Mouse (Mus musculus): ENCODE results near the gene Prss56. TPM values are rescaled to one million over a fixed set of nuclear protein-coding genes. Genes with fewer than 3 reads are reported as not detected.
A peak's percentile ranks its signal among the peaks of the same experiment; 100 is the strongest.

Gene Prss56
- 0.05 and 0.08 TPM in 2 replicates for polyA plus RNA-seq (2015; fragmentation: Nextera tagmentation; extraction: Ambion mirVana)

DNA sequence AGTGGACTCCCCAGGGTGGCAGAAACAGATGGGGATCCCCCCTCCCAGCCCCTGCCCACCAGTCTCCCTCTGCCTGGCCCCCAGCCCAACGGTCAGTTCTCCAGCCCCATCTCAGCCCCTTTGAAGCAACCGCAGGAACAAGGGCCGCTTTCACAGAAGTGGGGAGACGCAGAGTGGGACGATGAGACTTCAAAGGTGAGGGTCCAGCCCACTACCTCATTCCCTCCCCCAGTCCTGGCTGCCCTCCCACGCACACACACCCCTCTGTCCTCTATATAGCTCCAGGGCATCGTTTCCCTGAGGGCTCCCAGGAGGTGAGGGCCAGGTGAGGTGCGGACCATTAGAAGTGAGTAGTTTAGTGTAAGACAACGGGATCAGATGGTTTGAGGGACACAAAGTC, at the start of gene Prss56:
Gene Prss56, plus strand, starts transcription at position 301 of the 400 bp plus-strand sequence.
- H3K4me3 ChIP-seq: no peak within 1 kb of the TSS
- H3K27ac ChIP-seq: no peak within 1 kb of the TSS
- ATAC-seq (replicated peaks; ENCODE audit: insufficient number of reproducible peaks, insufficient read depth, low FRiP score, low read depth): no peak
- peaks cover 83% of the 10 kb centered on the region for H3K27me3 ChIP-seq
- 50% methylated on average over 9 of the region's 9 CpGs for WGBS
- H3K9ac ChIP-seq: no peak within 1 kb of the TSS
- no peaks in the 10 kb centered on the region for H3K9me3 ChIP-seq (replicated peaks)
- H3K4me1 ChIP-seq (replicated peaks): peaks cover 23% of the 10 kb centered on the region
- no peak within 1 kb of the TSS for H3K4me2 ChIP-seq
- no peaks in the 10 kb centered on the region for H3K36me3 ChIP-seq

DNA sequence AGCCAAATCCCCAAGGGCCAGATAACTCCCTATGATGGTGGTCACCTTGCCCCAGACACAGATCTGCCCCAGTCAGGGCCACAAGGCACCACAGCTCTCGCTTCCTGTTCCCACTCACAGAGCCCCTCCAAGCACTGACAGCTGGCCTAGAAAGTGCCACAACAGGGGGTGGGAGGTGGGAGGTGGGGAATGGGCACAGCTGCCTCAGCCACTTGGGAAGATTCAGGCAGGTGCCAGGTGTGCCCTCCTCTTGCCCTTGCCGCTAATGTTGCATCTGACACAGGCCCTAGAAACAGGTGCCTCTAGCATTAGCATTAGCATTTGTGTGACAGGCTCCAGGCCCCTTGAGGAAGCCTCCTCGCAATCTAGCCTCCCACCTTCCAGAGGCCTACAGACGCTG, 41.6 kb upstream of the Prss56 start:
- no peak for ATAC-seq (replicated peaks; ENCODE audit: insufficient number of reproducible peaks, insufficient read depth, low FRiP score, low read depth)
- WGBS: 79% methylated on average over 4 of the region's 4 CpGs
- Histone ChIP-seq H3K4me2 (no peak overlapping the region), H3K27me3 (peaks cover 19% of the 10 kb centered on the region), H3K27ac (no peak overlapping the region), H3K36me3 (no peaks in the 10 kb centered on the region), H3K4me1 (replicated peaks) (no peaks in the 10 kb centered on the region), H3K9me3 (replicated peaks) (no peaks in the 10 kb centered on the region), H3K4me3 (no peak overlapping the region), H3K9ac (no peak overlapping the region)

DNA sequence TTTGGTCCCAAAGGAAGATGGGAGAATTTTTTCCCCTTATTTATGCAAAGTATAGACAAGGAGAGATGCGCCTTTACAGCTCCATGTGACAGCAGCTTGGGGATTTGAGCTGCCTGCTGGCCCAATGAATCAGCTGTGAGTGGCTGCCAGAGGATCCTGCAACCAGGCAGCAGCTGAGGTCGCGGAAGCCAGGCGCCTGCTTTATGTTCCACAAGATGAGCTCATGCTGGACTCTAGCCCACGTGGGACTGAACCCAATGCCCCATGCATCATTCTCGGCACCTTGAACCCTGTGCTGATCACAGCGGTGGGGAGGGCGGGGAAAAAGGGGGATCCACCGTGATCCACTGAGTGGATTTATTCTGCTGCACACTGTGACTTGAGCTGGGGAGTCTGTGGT, 40.7 kb upstream of the Prss56 start:
- no peaks in the 10 kb centered on the region for H3K4me1 ChIP-seq (replicated peaks)
- ATAC-seq (replicated peaks; ENCODE audit: insufficient number of reproducible peaks, insufficient read depth, low FRiP score, low read depth): no peak
- 69% methylated on average over 9 of the region's 9 CpGs for WGBS
- no peak overlapping the region for H3K27ac ChIP-seq
- H3K4me2 ChIP-seq: no peak overlapping the region
- H3K9ac ChIP-seq: no peak overlapping the region
- H3K9me3 ChIP-seq (replicated peaks): no peaks in the 10 kb centered on the region
- no peak overlapping the region for H3K4me3 ChIP-seq
- H3K27me3 ChIP-seq: peaks cover 23% of the 10 kb centered on the region
- no peaks in the 10 kb centered on the region for H3K36me3 ChIP-seq

DNA sequence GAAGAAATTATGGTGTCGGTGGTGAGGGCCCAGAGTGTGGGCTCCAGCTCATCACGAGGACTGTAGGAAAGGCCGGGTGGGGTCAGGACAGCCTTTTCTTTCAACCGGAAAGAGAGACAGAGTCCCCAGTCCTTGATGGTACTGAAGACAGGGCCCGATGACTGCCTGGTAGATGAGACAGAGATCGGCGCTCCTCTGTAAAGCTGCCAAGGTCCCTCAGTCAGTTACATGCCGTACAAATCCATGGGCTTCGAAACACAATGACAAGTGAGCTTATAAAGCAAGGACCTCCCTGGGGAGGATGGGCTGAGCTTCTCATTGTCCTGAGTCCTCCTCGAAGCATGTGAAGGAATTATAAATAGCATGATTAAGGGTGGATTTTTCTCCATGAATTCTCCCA, 40.0 kb upstream of the Prss56 start:
- Histone ChIP-seq H3K27ac (no peak overlapping the region), H3K4me2 (no peak overlapping the region), H3K9ac (no peak overlapping the region), H3K4me1 (replicated peaks) (no peaks in the 10 kb centered on the region), H3K4me3 (no peak overlapping the region), H3K27me3 (peaks cover 26% of the 10 kb centered on the region), H3K9me3 (replicated peaks) (no peaks in the 10 kb centered on the region), H3K36me3 (no peaks in the 10 kb centered on the region)
- 72% methylated on average over 10 of the region's 10 CpGs for WGBS
- ATAC-seq (replicated peaks; ENCODE audit: insufficient number of reproducible peaks, insufficient read depth, low FRiP score, low read depth): no peak

DNA sequence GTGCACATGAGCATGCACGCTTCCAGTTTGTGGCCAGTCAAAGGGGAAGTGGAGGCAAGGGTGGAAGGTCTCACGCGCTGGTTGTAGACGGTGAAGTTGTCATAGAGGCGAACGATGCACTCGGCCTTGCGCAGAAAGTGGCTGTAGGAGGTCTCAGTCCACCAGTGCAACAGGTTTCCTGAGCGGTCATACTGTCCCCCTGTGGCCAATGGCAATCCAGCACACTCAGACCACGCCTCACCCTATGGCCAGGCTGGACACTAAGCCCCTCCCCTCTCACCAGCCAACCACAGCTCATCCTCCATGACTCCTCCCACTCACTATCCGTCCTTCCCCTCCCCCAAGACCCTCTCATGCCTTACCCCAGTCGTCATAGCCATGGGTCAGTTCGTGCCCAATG, 33.7 kb upstream of the Prss56 start:
- no peak for ATAC-seq (replicated peaks; ENCODE audit: insufficient number of reproducible peaks, insufficient read depth, low FRiP score, low read depth)
- peaks cover 81% of the 10 kb centered on the region for H3K27me3 ChIP-seq
- WGBS: 28% methylated on average over 13 of the region's 13 CpGs
- H3K4me2 ChIP-seq: no peak overlapping the region
- no peaks in the 10 kb centered on the region for H3K36me3 ChIP-seq
- no peak overlapping the region for H3K9ac ChIP-seq
- H3K9me3 ChIP-seq (replicated peaks): no peaks in the 10 kb centered on the region
- H3K27ac ChIP-seq: no peak overlapping the region
- peaks cover 9% of the 10 kb centered on the region for H3K4me1 ChIP-seq (replicated peaks)
- H3K4me3 ChIP-seq: no peak overlapping the region

DNA sequence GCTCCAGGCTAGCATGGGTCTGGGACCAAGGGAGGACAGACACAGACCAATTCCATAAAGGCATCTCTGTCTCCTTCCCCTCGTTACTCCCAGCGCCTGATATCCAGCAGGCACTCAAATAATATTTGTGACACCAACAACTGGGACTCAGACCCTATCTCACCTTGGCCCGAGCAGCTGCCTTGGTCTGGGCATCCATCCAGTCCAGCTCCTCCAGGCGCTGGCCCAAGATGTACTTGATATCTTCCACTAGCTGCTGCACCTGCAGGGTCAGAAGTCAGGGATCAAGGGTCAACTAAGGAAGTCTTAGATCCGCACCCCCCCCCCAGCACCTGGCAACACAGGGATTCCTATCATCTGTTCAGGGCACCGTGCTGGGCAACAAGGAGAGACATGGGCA, 31.8 kb upstream of the Prss56 start:
- Histone ChIP-seq H3K9me3 (replicated peaks) (no peaks in the 10 kb centered on the region), H3K9ac (no peak overlapping the region), H3K4me2 (no peak overlapping the region), H3K36me3 (no peaks in the 10 kb centered on the region), H3K27me3 (peaks cover 86% of the 10 kb centered on the region), H3K27ac (no peak overlapping the region), H3K4me1 (replicated peaks) (peaks cover 24% of the 10 kb centered on the region), H3K4me3 (no peak overlapping the region)
- no peak for ATAC-seq (replicated peaks; ENCODE audit: insufficient number of reproducible peaks, insufficient read depth, low FRiP score, low read depth)
- WGBS: 75% methylated on average over 6 of the region's 6 CpGs

DNA sequence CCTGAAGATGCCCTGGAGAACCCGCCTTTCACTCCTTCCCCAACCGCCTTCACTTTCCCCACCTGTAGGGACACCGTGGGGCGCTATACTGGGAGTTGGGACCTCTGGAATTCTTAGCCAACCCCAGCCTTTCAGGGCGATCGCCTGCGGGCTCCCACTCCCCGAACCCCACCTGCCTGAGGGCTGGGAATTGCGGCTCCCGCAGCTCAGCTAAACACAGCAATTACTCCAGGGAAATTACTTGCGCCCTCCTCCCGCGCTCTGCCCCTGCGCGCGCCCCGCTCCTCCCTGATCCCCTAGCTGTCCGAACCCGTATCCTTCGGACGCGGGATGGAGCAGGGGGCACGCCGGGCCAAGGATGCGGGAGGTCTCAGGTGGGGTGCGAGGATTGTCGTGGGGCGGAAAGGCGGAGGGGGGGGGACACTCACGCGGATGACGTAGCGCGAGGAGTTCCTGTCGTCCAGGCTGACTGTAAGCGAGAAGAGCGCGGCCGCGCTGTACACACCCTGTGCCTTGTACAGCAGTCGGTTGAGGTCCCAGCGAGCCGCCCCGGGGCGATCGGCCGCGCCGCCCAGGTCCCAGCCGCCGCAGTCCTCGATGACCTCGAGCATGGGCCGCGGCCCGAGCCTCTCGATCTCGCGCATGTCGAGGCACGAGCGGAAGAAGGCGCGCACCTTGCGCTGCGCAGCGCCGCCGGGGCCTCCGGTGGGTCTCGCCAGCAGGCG, 29.2 kb upstream of the Prss56 start:
- Histone ChIP-seq H3K9me3 (replicated peaks) (no peaks in the 10 kb centered on the region), H3K4me2 (peak overlapping the region; percentile 64), H3K36me3 (no peaks in the 10 kb centered on the region), H3K4me3 (peak overlapping the region; percentile 43), H3K27ac (no peak overlapping the region), H3K4me1 (replicated peaks) (peaks cover 24% of the 10 kb centered on the region), H3K27me3 (peaks cover 100% of the 10 kb centered on the region), H3K9ac (no peak overlapping the region)
- 2% methylated on average over 72 of the region's 72 CpGs for WGBS
- ATAC-seq (replicated peaks; ENCODE audit: insufficient number of reproducible peaks, insufficient read depth, low FRiP score, low read depth): no peak

DNA sequence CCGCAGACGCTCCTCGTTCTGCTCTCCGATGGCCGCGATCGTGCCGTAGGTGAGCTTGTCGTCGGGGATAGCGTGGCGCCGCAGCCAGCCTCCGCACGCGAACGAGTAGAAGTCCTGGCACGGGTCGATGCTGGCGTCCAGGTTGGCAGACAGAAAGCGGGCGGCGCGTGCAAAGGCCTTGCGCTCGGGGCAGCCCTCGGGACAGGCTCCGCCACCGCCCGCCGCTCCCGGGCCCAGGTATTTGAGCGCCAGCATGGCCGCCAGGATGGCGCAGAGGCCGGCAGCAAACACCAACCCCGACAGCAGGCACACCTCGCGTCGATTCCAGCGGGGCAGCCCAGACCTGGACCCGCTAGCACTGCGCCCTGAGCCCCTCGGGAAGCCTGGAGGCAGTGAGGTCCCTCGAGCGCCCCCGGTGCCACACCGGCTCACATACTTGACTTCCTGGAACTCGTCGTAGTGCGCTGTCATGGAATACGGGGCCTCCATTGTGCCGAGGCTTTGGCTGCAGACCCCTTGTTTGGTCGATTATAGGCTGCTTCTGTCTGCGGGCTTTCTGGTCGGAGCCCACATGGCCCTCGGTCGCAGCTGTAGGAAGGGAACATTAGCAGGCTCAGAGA, 28.5 kb upstream of the Prss56 start:
- Histone ChIP-seq H3K4me3 (peak overlapping the region; percentile 43), H3K9me3 (replicated peaks) (no peaks in the 10 kb centered on the region), H3K36me3 (no peaks in the 10 kb centered on the region), H3K9ac (no peak overlapping the region), H3K4me1 (replicated peaks) (peaks cover 24% of the 10 kb centered on the region), H3K27ac (no peak overlapping the region), H3K27me3 (peaks cover 99% of the 10 kb centered on the region), H3K4me2 (peak overlapping the region; percentile 64)
- no peak for ATAC-seq (replicated peaks; ENCODE audit: insufficient number of reproducible peaks, insufficient read depth, low FRiP score, low read depth)
- 2% methylated on average over 58 of the region's 58 CpGs for WGBS

DNA sequence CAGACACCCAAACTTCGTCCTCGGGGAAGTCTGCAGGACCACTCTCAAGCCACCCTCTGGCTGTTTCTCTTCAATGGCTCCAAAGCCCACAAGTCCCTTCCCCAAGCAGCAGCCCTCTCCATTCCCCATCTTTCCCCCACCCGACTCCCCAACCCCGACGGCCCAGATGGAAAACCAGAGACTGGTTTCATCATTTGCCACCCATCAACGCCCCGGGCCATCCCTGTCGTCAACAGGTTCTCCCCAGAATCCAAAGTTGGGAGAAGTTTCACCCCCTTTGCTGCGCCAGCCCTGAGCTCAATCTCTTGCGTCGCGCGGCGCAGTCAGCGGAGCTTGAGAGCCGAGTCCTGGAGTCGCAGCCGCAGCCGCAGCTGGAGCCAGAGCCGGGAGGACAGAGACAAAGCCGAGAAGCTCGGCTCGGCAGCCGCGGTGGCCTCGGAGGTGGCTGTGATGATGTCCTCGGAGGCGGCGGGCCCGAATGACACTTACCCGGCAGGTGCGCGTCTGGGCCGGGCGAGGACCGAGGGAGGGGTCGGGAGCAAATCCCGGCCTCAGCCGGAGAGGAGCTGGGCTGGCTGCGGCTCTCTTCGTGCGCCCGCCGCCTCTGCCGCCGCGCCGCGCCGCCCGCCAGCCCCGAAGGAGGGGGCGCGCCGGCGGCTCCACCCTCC, 27.4 kb upstream of the Prss56 start:
- no peaks in the 10 kb centered on the region for H3K9me3 ChIP-seq (replicated peaks)
- H3K4me3 ChIP-seq: peak overlapping the region; percentile 43
- peaks cover 97% of the 10 kb centered on the region for H3K27me3 ChIP-seq
- H3K36me3 ChIP-seq: no peaks in the 10 kb centered on the region
- H3K4me1 ChIP-seq (replicated peaks): peaks cover 24% of the 10 kb centered on the region
- H3K27ac ChIP-seq: no peak overlapping the region
- H3K4me2 ChIP-seq: peak overlapping the region; percentile 70
- ATAC-seq (replicated peaks; ENCODE audit: insufficient number of reproducible peaks, insufficient read depth, low FRiP score, low read depth): no peak; the same call in 1 of the 2 replicates
- WGBS: 2% methylated on average over 40 of the region's 56 CpGs
- no peak overlapping the region for H3K9ac ChIP-seq

DNA sequence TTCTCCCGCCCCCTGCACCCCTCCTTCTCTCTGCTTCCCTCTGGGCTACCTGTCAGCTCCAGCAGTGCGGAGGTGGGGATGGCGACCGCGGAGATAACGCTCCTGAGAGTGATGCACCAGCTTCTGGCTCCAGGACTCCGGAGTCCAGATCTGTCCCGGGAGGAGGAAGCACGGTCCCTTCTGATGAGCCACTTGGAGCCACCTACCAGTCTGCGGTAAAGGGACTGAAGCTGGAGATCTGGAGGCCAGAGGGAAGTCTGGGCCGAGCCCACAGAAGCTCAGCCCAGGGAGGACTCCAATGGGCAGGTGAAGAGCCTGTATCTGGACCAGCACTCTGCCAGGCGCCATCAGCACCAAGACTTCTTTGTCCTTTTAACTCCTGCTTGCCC, 26.9 kb upstream of the Prss56 start, which contains the start of gene Ecel1:
Gene Ecel1, minus strand, starts transcription at position 323 of the 389 bp plus-strand sequence.
- Histone ChIP-seq H3K4me2 (peak within 1 kb of the TSS; percentile 70), H3K4me1 (replicated peaks) (peaks cover 24% of the 10 kb centered on the region), H3K9ac (no peak within 1 kb of the TSS), H3K36me3 (no peaks in the 10 kb centered on the region), H3K27me3 (peaks cover 96% of the 10 kb centered on the region), H3K9me3 (replicated peaks) (no peaks in the 10 kb centered on the region), H3K27ac (no peak within 1 kb of the TSS), H3K4me3 (peak within 1 kb of the TSS; percentile 43)
- no peak for ATAC-seq (replicated peaks; ENCODE audit: insufficient number of reproducible peaks, insufficient read depth, low FRiP score, low read depth)
- 3% methylated on average over 11 of the region's 12 CpGs for WGBS

DNA sequence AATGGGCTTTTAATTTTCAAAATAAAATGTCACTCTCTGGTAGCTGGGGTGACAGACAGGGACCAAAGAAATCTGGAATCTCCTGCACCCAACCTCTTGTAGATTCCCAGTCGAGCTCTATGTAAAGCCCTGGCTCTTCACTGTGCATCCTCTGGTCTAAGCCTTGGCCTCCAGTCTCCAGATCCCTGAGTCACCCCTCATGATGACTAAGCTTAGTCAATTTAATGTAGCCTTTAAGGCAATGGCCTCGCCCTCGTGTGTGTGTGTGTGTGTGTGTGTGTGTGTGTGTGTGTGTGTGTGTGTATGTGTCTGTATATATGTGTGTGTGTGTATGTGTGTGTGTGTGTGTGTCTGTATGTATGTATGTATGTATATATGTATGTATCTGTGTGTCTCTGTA, 23.7 kb upstream of the Prss56 start:
- H3K27ac ChIP-seq: no peak overlapping the region
- no peaks in the 10 kb centered on the region for H3K9me3 ChIP-seq (replicated peaks)
- no peak overlapping the region for H3K9ac ChIP-seq
- no peak overlapping the region for H3K4me3 ChIP-seq
- no peak overlapping the region for H3K4me2 ChIP-seq
- H3K27me3 ChIP-seq: peaks cover 96% of the 10 kb centered on the region
- no peak for ATAC-seq (replicated peaks; ENCODE audit: insufficient number of reproducible peaks, insufficient read depth, low FRiP score, low read depth)
- no peaks in the 10 kb centered on the region for H3K36me3 ChIP-seq
- WGBS: 72% methylated on average over 3 of the region's 3 CpGs
- peaks cover 15% of the 10 kb centered on the region for H3K4me1 ChIP-seq (replicated peaks)
